Mouse (Mus musculus): ENCODE measurements around the gene Fcgr4. TPM values are rescaled to one million over a fixed set of nuclear protein-coding genes. Genes with fewer than 3 reads are reported as not detected.
"Not testable (repeated sequence)": the region's sequence is repeated elsewhere in the genome, so short reads cannot be mapped to it uniquely, and the experiment has no call there.

Fcgr4 gene
- polyA plus RNA-seq, 1 experiment from 2014 or later = 0.18 TPM

- H3K9ac ChIP-seq (ENCODE audit: low read length) = no peak overlapping the region
- no peak overlapping the region for H3K4me2 ChIP-seq
- no peaks in the 10 kb centered on the region for H3K36me3 ChIP-seq (ENCODE audit: control insufficient read depth, insufficient read depth, low read length)
- no peak for DNase-seq (ENCODE audit: low spot score, missing footprints)
- WGBS = 89% methylated on average over 5 of the region's 5 CpGs
- H3K27ac ChIP-seq (ENCODE audit: low read depth, low read length) = no peak overlapping the region
- no peaks in the 10 kb centered on the region for H3K9me3 ChIP-seq (ENCODE audit: control insufficient read depth, low read length)
- H3K4me3 ChIP-seq (ENCODE audit: low read depth, low read length) = no peak overlapping the region
- ATAC-seq (ENCODE audit: low FRiP score) = no peak
- H3K4me1 ChIP-seq (ENCODE audit: control insufficient read depth, insufficient read depth, low read length) = no peaks in the 10 kb centered on the region
- no peaks in the 10 kb centered on the region for H3K27me3 ChIP-seq (ENCODE audit: control insufficient read depth, insufficient read depth, low read length)
Observed at GRCm38 (mm10) chr1:171057253-171057652, 38.5 kb downstream of the Fcgr4 start.

- no peak overlapping the region for H3K9ac ChIP-seq (ENCODE audit: low read length)
- no peak overlapping the region for H3K4me2 ChIP-seq
- no peak overlapping the region for H3K4me3 ChIP-seq (ENCODE audit: low read depth, low read length)
- peaks cover 7% of the 10 kb centered on the region for H3K27me3 ChIP-seq (ENCODE audit: control insufficient read depth, insufficient read depth, low read length)
- 0 out of 2 replicates have a peak, but pooled peaks cover 2% of the 10 kb centered on the region for H3K4me1 ChIP-seq (ENCODE audit: control insufficient read depth, insufficient read depth, low read length)
- H3K27ac ChIP-seq (ENCODE audit: low read depth, low read length) = no peak overlapping the region
- DNase-seq (ENCODE audit: low spot score, missing footprints) (no peak), ATAC-seq (ENCODE audit: low FRiP score) (no peak)
- H3K9me3 ChIP-seq (ENCODE audit: control insufficient read depth, low read length) = no peaks in the 10 kb centered on the region
- H3K36me3 ChIP-seq (ENCODE audit: control insufficient read depth, insufficient read depth, low read length) = no peaks in the 10 kb centered on the region
- 78% methylated on average over 2 of the region's 2 CpGs for WGBS
Observed at GRCm38 (mm10) chr1:171059203-171059602, 40.5 kb downstream of the Fcgr4 start.

GRCm38 (mm10) chr1:171060392-171060791 lies 41.7 kb downstream of the Fcgr4 start:
- Histone ChIP-seq H3K9me3 (ENCODE audit: control insufficient read depth, low read length) (no peaks in the 10 kb centered on the region), H3K9ac (ENCODE audit: low read length) (no peak overlapping the region), H3K4me3 (ENCODE audit: low read depth, low read length) (no peak overlapping the region), H3K4me1 (ENCODE audit: control insufficient read depth, insufficient read depth, low read length) (0 out of 2 replicates have a peak, but pooled peaks cover 4% of the 10 kb centered on the region), H3K27me3 (ENCODE audit: control insufficient read depth, insufficient read depth, low read length) (peaks cover 14% of the 10 kb centered on the region), H3K4me2 (no peak overlapping the region), H3K27ac (ENCODE audit: low read depth, low read length) (no peak overlapping the region), H3K36me3 (ENCODE audit: control insufficient read depth, insufficient read depth, low read length) (no peaks in the 10 kb centered on the region)
- no peak for DNase-seq (ENCODE audit: low spot score, missing footprints)
- ATAC-seq (ENCODE audit: low FRiP score) = no peak
- WGBS = 74% methylated on average over 10 of the region's 10 CpGs

- Histone ChIP-seq H3K27ac (ENCODE audit: low read depth, low read length) (no peak overlapping the region), H3K27me3 (ENCODE audit: control insufficient read depth, insufficient read depth, low read length) (peaks cover 20% of the 10 kb centered on the region), H3K9ac (ENCODE audit: low read length) (no peak overlapping the region), H3K9me3 (ENCODE audit: control insufficient read depth, low read length) (no peaks in the 10 kb centered on the region), H3K4me1 (ENCODE audit: control insufficient read depth, insufficient read depth, low read length) (0 out of 2 replicates have a peak, but pooled peaks cover 4% of the 10 kb centered on the region), H3K4me2 (no peak overlapping the region), H3K4me3 (ENCODE audit: low read depth, low read length) (no peak overlapping the region), H3K36me3 (ENCODE audit: control insufficient read depth, insufficient read depth, low read length) (no peaks in the 10 kb centered on the region)
- 90% methylated on average over 3 of the region's 3 CpGs for WGBS
- ATAC-seq (ENCODE audit: low FRiP score) = no peak
- DNase-seq (ENCODE audit: low spot score, missing footprints) = no peak
Observed at GRCm38 (mm10) chr1:171061566-171061965, 42.8 kb downstream of the Fcgr4 start.

- Histone ChIP-seq H3K27me3 (ENCODE audit: control insufficient read depth, insufficient read depth, low read length) (peaks cover 24% of the 10 kb centered on the region), H3K4me2 (peak overlapping the region; percentile 32), H3K4me3 (ENCODE audit: low read depth, low read length) (peak overlapping the region; percentile 25)
- H3K9me3 ChIP-seq (ENCODE audit: control insufficient read depth, low read length); H3K36me3 ChIP-seq (ENCODE audit: control insufficient read depth, insufficient read depth, low read length); H3K9ac ChIP-seq (ENCODE audit: low read length); H3K4me1 ChIP-seq (ENCODE audit: control insufficient read depth, insufficient read depth, low read length); H3K27ac ChIP-seq (ENCODE audit: low read depth, low read length): not testable (repeated sequence)
- peak; percentile 85 for ATAC-seq (ENCODE audit: low FRiP score)
- WGBS = 8% methylated on average over 36 of the region's 61 CpGs
- peak; percentile 96 for DNase-seq (ENCODE audit: low spot score, missing footprints)
Observed at GRCm38 (mm10) chr1:171063569-171064490, 45.1 kb downstream of the Fcgr4 start.

- Histone ChIP-seq H3K27me3 (ENCODE audit: control insufficient read depth, insufficient read depth, low read length) (peaks cover 29% of the 10 kb centered on the region), H3K4me2 (peak within 1 kb of the TSS; percentile 36), H3K4me3 (ENCODE audit: low read depth, low read length) (peak within 1 kb of the TSS; percentile 26)
- not testable (repeated sequence) for H3K9ac ChIP-seq (ENCODE audit: low read length); H3K27ac ChIP-seq (ENCODE audit: low read depth, low read length); H3K9me3 ChIP-seq (ENCODE audit: control insufficient read depth, low read length); H3K4me1 ChIP-seq (ENCODE audit: control insufficient read depth, insufficient read depth, low read length); H3K36me3 ChIP-seq (ENCODE audit: control insufficient read depth, insufficient read depth, low read length)
- ATAC-seq (ENCODE audit: low FRiP score) (peak; percentile 72), DNase-seq (ENCODE audit: low spot score, missing footprints) (peak; percentile 99)
- 1% methylated on average over 39 of the region's 75 CpGs for WGBS
Observed at GRCm38 (mm10) chr1:171064491-171065242, 45.9 kb downstream of the Fcgr4 start, which contains the start of gene Fcgr3. TSS of gene Fcgr3 (minus strand) at chr1:171064935.

- not testable (repeated sequence) for H3K36me3 ChIP-seq (ENCODE audit: control insufficient read depth, insufficient read depth, low read length); H3K9ac ChIP-seq (ENCODE audit: low read length); DNase-seq (ENCODE audit: low spot score, missing footprints); H3K9me3 ChIP-seq (ENCODE audit: control insufficient read depth, low read length); H3K4me1 ChIP-seq (ENCODE audit: control insufficient read depth, insufficient read depth, low read length); H3K27ac ChIP-seq (ENCODE audit: low read depth, low read length)
- WGBS = 1% methylated on average over 17 of the region's 35 CpGs
- ATAC-seq (ENCODE audit: low FRiP score) = peak; percentile 45
- Histone ChIP-seq H3K4me2 (peak overlapping the region; percentile 36), H3K27me3 (ENCODE audit: control insufficient read depth, insufficient read depth, low read length) (peaks cover 33% of the 10 kb centered on the region), H3K4me3 (ENCODE audit: low read depth, low read length) (peak overlapping the region; percentile 26; the same call in 1 of the 2 replicates)
Observed at GRCm38 (mm10) chr1:171065243-171065587, 46.5 kb downstream of the Fcgr4 start.

GRCm38 (mm10) chr1:171065768-171066167 lies 47.0 kb downstream of the Fcgr4 start:
- not testable (repeated sequence) for DNase-seq (ENCODE audit: low spot score, missing footprints); H3K9me3 ChIP-seq (ENCODE audit: control insufficient read depth, low read length); H3K36me3 ChIP-seq (ENCODE audit: control insufficient read depth, insufficient read depth, low read length); H3K4me1 ChIP-seq (ENCODE audit: control insufficient read depth, insufficient read depth, low read length); H3K27ac ChIP-seq (ENCODE audit: low read depth, low read length); H3K9ac ChIP-seq (ENCODE audit: low read length)
- WGBS = 8% methylated on average over 26 of the region's 45 CpGs
- ATAC-seq (ENCODE audit: low FRiP score) = peak; percentile 14; the same call in 1 of the 2 replicates
- peak overlapping the region; percentile 33; the same call in 1 of the 2 replicates for H3K4me2 ChIP-seq
- peak overlapping the region; percentile 20 for H3K4me3 ChIP-seq (ENCODE audit: low read depth, low read length)
- peaks cover 33% of the 10 kb centered on the region for H3K27me3 ChIP-seq (ENCODE audit: control insufficient read depth, insufficient read depth, low read length)

- H3K27ac ChIP-seq (ENCODE audit: low read depth, low read length); H3K4me1 ChIP-seq (ENCODE audit: control insufficient read depth, insufficient read depth, low read length); H3K36me3 ChIP-seq (ENCODE audit: control insufficient read depth, insufficient read depth, low read length); DNase-seq (ENCODE audit: low spot score, missing footprints); H3K9me3 ChIP-seq (ENCODE audit: control insufficient read depth, low read length); H3K9ac ChIP-seq (ENCODE audit: low read length); H3K4me3 ChIP-seq (ENCODE audit: low read depth, low read length); H3K4me2 ChIP-seq: not testable (repeated sequence)
- peaks cover 36% of the 10 kb centered on the region for H3K27me3 ChIP-seq (ENCODE audit: control insufficient read depth, insufficient read depth, low read length)
- 30% methylated on average over 2 of the region's 10 CpGs for WGBS
- peak; percentile 25 for ATAC-seq (ENCODE audit: low FRiP score)
Observed at GRCm38 (mm10) chr1:171066583-171066982, 47.9 kb downstream of the Fcgr4 start.

Data from midbrain, embryonic 11.5 days (tissue).